Mouse (Mus musculus) c-Kit-negative CD71-positive TER-119-positive erythroid progenitor cells, embryonic 14.5 days (primary cell): ENCODE results near the gene Ints13.
A peak's percentile ranks its signal among the peaks of the same experiment; 100 is the strongest.
"Not testable (repeated sequence)": the region's sequence is repeated elsewhere in the genome, so short reads cannot be mapped to it uniquely, and the experiment has no call there.

Source experiments
- DNase-seq: peaks from one replicate; pipeline ENCODE4 v3.0.0-alpha.2; 2013; ENCODE audit warnings: low read depth, low spot score

Gene Ints13

GRCm38 (mm10) chr6:146577310-146578109 lies at the start of gene Ints13:
TSS of gene Ints13 (minus strand) at chr6:146577835.
- DNase-seq = peak; percentile 95

GRCm38 (mm10) chr6:146616670-146617069 lies 39.0 kb upstream of the Ints13 start:
- no peak for DNase-seq

- no peak for DNase-seq
These were observed 38.3 kb upstream of the Ints13 start for GRCm38 (mm10) chr6:146615891-146616290.

- DNase-seq = no peak
These were observed 36.9 kb upstream of the Ints13 start for GRCm38 (mm10) chr6:146614541-146614940.

GRCm38 (mm10) chr6:146613907-146614306 lies 36.3 kb upstream of the Ints13 start:
- DNase-seq = no peak

- no peak for DNase-seq
These were observed 35.1 kb upstream of the Ints13 start for GRCm38 (mm10) chr6:146612736-146613135.

- DNase-seq = no peak
These were observed 34.3 kb upstream of the Ints13 start for GRCm38 (mm10) chr6:146611897-146612296.

GRCm38 (mm10) chr6:146611385-146611784 lies 33.8 kb upstream of the Ints13 start:
- DNase-seq = peak; percentile 62

- no peak for DNase-seq
These were observed 26.0 kb upstream of the Ints13 start for GRCm38 (mm10) chr6:146603651-146604050.

DNA sequence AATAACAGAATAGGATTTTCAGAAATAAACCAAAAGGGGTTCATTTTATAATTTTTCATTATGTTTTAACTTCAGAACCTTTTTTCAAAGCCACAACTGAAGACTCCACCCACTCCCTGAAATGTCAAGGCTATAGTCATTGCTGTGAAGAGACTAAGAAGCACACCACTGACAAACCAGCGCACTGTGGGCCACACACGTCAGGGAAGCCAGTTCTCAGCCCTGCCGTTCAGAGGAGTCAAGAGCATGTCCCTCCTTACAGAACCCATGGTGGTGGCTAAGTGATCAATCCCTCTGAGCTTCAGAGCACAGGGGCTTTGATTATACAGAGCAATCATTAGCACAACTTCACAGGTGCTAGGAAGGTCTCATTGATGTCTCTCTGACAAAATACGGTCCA lies 25.0 kb upstream of the Ints13 start:
- no peak for DNase-seq

- no peak for DNase-seq
These were observed 7.5 kb upstream of the Ints13 start for GRCm38 (mm10) chr6:146585134-146585533.

GRCm38 (mm10) chr6:146583366-146584046 lies 5.9 kb upstream of the Ints13 start:
- no peak for DNase-seq

GRCm38 (mm10) chr6:146580381-146580926 lies 2.8 kb upstream of the Ints13 start:
- DNase-seq = no peak

- DNase-seq = peak; percentile 36
These were observed 951 bp upstream of the Ints13 start for GRCm38 (mm10) chr6:146578586-146578985.

DNA sequence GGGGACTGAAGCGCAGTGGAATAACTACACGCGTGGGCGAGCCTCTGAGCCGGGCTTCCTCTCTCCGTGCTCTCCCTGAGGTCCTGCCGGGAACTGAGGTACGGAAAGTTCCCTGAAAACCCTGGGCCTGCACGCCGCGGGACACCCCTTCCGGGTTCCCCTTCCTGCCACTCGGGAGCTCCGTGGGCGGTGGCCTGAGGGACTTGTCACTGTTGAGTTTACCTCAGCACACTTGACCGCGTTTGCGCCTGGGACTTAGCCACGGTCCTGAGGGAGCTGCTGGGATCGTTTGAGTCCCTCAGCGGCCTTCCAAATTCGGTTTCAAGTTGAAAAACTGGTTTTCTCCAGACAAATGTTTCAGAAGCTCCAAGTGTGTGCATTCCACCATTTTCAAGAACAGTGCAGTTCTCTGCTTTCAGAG lies 486 bp upstream of the Ints13 start:
- DNase-seq = peak; percentile 53

DNA sequence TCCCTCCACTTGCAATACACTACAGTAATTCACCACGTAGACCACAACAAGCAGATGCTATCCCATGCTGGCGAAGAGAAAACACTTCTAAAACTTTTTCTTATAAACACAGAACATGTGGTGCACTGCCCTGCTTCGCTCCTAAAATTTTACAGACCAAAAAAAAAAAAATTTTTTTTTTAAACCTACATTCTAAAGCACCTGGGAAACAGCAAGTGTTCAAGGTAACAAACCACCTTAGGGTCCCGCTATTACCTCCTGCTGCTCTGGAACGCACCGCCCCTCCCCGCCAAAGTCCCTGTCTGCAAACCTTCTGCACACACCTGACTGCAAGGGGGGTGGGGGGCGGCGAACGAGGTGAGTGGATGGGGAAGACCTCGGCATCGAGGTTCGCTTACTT lies 732 bp downstream of the Ints13 start, which contains the start of gene Fgfr1op2:
Gene Fgfr1op2 (plus strand): TSS at position 301 of the 400 bp plus-strand sequence.
- DNase-seq = no peak

DNA sequence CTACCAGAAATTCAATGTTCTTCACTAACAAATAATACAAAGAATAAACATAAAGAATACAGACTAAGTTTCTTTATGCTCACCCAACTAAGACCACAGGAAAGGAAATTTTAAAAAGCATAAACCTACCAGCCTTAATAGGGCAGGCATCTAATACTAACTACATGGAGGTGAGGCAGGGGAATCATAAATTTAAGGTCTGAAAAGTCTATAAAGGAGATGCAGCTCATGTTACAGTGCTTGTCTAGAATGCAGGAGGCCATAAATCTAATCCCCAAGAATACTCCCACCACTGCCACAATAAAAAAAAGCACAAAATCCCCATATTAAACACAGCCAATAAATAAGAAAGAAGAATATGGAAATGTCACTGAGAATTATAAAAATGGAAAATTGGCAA lies 5.6 kb downstream of the Ints13 start:
- DNase-seq = no peak

DNA sequence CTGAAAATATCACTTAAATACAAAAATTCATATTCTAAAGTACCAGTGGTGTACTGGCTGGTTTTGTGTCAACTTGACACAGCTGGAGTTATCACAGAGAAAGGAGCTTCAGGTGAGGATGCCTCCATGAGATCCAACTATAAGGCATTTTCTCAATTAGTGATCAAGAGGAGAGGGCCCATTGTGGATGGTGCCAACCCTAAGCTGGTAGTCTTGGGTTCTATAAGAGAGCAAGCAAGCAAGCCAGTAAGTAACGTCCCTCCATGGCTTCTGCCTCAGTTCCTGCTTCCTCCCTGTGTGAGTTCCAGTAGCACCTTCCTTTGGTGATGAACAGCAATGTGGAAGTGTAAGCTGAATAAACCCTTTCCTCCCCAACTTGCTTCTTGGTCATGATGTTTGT lies 15.2 kb downstream of the Ints13 start:
- DNase-seq = not testable (repeated sequence)

- DNase-seq = no peak
These were observed 26.3 kb downstream of the Ints13 start for GRCm38 (mm10) chr6:146551326-146551725.

DNA sequence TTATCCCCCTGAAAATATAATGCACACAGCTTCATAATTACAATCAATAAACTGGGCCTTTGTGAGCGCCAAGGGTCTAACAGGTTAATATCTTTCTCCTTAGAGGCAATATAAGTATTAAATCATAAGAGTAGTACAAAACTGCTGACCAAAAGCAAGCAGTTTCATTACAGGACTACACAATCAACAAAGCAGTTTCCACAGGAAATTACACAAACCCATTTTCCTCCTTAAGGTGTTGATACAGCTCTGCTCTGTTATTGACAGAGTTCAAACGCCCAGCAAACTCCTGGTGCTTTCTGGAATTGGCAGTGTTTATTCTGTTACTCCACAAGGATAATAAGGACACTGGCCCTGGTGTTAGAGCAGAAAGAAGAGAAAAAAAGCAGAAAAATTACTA lies 27.2 kb downstream of the Ints13 start:
- no peak for DNase-seq

GRCm38 (mm10) chr6:146545289-146545865 lies 32.3 kb downstream of the Ints13 start:
- DNase-seq = no peak

DNA sequence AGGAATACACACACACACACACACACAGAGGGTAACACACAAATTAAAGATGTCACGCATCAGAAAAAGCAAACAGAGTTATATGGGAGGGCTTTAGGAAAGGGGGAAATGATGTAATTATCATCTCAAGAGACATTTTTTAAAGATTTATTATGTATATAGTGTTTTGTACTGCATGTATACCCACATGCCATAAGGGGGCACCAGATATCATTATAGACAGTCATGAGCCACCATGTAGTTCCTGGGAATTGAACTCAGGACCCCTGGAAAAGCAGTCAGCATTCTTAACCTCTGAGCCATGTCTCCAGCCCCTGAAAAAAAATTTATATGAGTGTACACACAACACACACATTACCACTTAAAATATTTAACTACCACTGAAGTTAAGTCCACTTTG lies 33.0 kb downstream of the Ints13 start:
- no peak for DNase-seq
